29 mouse cellular contexts compared by ENCODE assay signal in the genomic region with DNA sequence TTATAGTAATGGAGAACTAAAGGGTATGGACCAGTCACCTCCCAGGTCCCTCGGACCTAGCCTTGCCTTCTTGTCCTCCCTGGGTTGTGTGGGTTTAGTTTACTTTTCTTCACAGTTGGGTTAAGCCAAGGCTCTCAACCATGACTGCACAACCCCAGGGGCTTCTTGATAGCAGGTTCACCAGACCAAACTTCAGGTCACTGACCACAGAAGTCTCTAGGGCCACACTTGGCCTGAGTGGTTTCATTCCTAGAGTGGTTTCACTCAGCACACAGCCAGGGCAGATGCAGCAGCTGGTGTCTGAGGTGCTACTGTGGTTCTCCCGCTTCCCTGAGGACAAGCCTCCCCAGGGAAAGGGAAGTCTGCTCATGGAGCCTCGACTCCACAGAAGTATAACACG.
A peak's percentile ranks its signal among the peaks of the same experiment; 100 is the strongest.
DNase-seq lines count a peak whose midpoint lies in the region; ATAC-seq and TF ChIP-seq lines count a peak whose summit lies in the region.
"Had no signal": no experiment of that assay in that cellular context is flagged by ENCODE, and none has a peak within 500 bp of the region (broad histone marks: within the 10 kb centered on the region; RNA-seq: fewer than 3 reads in every experiment).

No protein-coding gene starts in this region.

- H3K27ac ChIP-seq in neural tube, embryonic 13.5 days (replicated peaks) = 0 out of 2 replicates have a peak overlapping the region, but pooled peaks have one; percentile 3
- H3K27ac ChIP-seq in forebrain, embryonic 15.5 days (replicated peaks) = no peak overlapping the region
- no peak overlapping the region for H3K27ac ChIP-seq in gastrocnemius, adult 2 months
- H3K27ac ChIP-seq: embryonic facial prominence, embryonic 13.5 days; forebrain, embryonic 10.5 days; heart, embryonic 13.5 days; hindbrain, embryonic 10.5 days; intestine, embryonic 15.5 days; limb, embryonic 12.5 days; liver, embryonic 15.5 days; stomach, postnatal 0 days had no signal

- 76% methylated on average over 4 of the region's 4 CpGs for WGBS in neural tube, embryonic 13.5 days
- WGBS in forebrain, embryonic 15.5 days = 91% methylated on average over 4 of the region's 4 CpGs

- no peak for ATAC-seq in neural tube, embryonic 13.5 days (ENCODE audit: low read depth)
- no peak for ATAC-seq in forebrain, embryonic 15.5 days (replicated peaks)
- ATAC-seq: CD4-positive, CD25-positive, alpha-beta regulatory T cell, adult 4 months; intestine, embryonic 15.5 days had no signal

- H3K4me3 ChIP-seq in neural tube, embryonic 13.5 days = no peak overlapping the region
- H3K4me3 ChIP-seq in forebrain, embryonic 15.5 days = no peak overlapping the region
- no peak overlapping the region for H3K4me3 ChIP-seq in gastrocnemius, adult 2 months
- H3K4me3 ChIP-seq: embryonic facial prominence, embryonic 13.5 days; forebrain, embryonic 10.5 days; heart, embryonic 13.5 days; hindbrain, embryonic 10.5 days; intestine, embryonic 15.5 days; limb, embryonic 12.5 days; liver, embryonic 15.5 days had no signal

- no peak overlapping the region for H3K9ac ChIP-seq in neural tube, embryonic 13.5 days
- no peak overlapping the region for H3K9ac ChIP-seq in forebrain, embryonic 15.5 days (replicated peaks)
- H3K9ac ChIP-seq: embryonic facial prominence, embryonic 13.5 days; heart, embryonic 13.5 days; intestine, embryonic 15.5 days; limb, embryonic 12.5 days; liver, embryonic 15.5 days; lung, embryonic 14.5 days had no signal

- no peak for TF ChIP-seq CTCF in gastrocnemius, adult 2 months (IDR thresholded peaks at IDR 0.05)

- H3K36me3 ChIP-seq in neural tube, embryonic 13.5 days = no peaks in the 10 kb centered on the region
- H3K36me3 ChIP-seq in forebrain, embryonic 15.5 days = no peaks in the 10 kb centered on the region
- H3K36me3 ChIP-seq: embryonic facial prominence, embryonic 13.5 days; forebrain, embryonic 10.5 days; heart, embryonic 13.5 days; hindbrain, embryonic 10.5 days; intestine, embryonic 15.5 days; limb, embryonic 12.5 days; liver, embryonic 15.5 days had no signal

- no peaks in the 10 kb centered on the region for H3K9me3 ChIP-seq in neural tube, embryonic 13.5 days
- H3K9me3 ChIP-seq in forebrain, embryonic 15.5 days = no peaks in the 10 kb centered on the region
- H3K9me3 ChIP-seq: forebrain, embryonic 10.5 days; intestine, embryonic 15.5 days; liver, embryonic 15.5 days had no signal

- peaks cover 8% of the 10 kb centered on the region for H3K4me1 ChIP-seq in neural tube, embryonic 13.5 days (replicated peaks)
- peaks cover 10% of the 10 kb centered on the region for H3K4me1 ChIP-seq in forebrain, embryonic 15.5 days
- H3K4me1 ChIP-seq: intestine, embryonic 15.5 days; liver, embryonic 15.5 days had no signal

- no peak for DNase-seq in neural tube, embryonic 10.5 days (ENCODE audit: extremely low spot score, low spot score)
- peak; percentile 77 for DNase-seq in kidney, adult 9 months
- DNase-seq in kidney, postnatal 14 days = peak; percentile 39
- DNase-seq in frontal cortex, postnatal 25 days (ENCODE audit: low spot score in 2 of 2) = no peak
- no peak for DNase-seq in gastrocnemius, adult 2 months
- DNase-seq: adrenal gland, postnatal 14 days; cerebellum, adult 11-12 months; cerebellum, adult 9-11 months; embryo, embryonic 11 days; gastrocnemius, postnatal 10 days; heart, postnatal 14 days; lung, embryonic 14.5 days; lung, postnatal 36 days; retina, postnatal 1 day; right cerebral cortex, postnatal 25 days; thymus, adult 2 months; thymus, postnatal 36 days had no signal

- H3K4me2 ChIP-seq in neural tube, embryonic 13.5 days = no peak overlapping the region
- H3K4me2 ChIP-seq in forebrain, embryonic 15.5 days (replicated peaks) = no peak overlapping the region
- H3K4me2 ChIP-seq: embryonic facial prominence, embryonic 13.5 days; heart, embryonic 13.5 days; intestine, embryonic 15.5 days; limb, embryonic 12.5 days; liver, embryonic 15.5 days; lung, embryonic 14.5 days; midbrain, embryonic 11.5 days had no signal

- intact Hi-C loops in gastrocnemius, adult 2 months (cut with DNase I) = no loop called here

- H3K27me3 ChIP-seq in neural tube, embryonic 13.5 days = no peaks in the 10 kb centered on the region
- peaks cover 26% of the 10 kb centered on the region; the same call in 1 of the 2 replicates for H3K27me3 ChIP-seq in forebrain, embryonic 15.5 days
- H3K27me3 ChIP-seq: embryonic facial prominence, embryonic 13.5 days; heart, embryonic 13.5 days; intestine, embryonic 15.5 days; limb, embryonic 12.5 days; liver, embryonic 15.5 days had no signal

Comparison
In these comparisons a context has a peak if more than half of its experiments do, and no peak if none do; other contexts are left out.
1. DNase-seq: peak in kidney, adult 9 months (single experiment) and kidney, postnatal 14 days (single experiment); none in neural tube, embryonic 10.5 days (single experiment), frontal cortex, postnatal 25 days (0 of 2) and gastrocnemius, adult 2 months (single experiment).